Mouse (Mus musculus) lung, postnatal 0 days (tissue): ENCODE data around the gene Susd6. TPM values are rescaled to one million over a fixed set of nuclear protein-coding genes. Genes with fewer than 3 reads are reported as not detected.
"Not testable (repeated sequence)": the region's sequence is repeated elsewhere in the genome, so short reads cannot be mapped to it uniquely, and the experiment has no call there.

Experiments
- ATAC-seq: fragments of 200-750 bp; cut with Nextera tagmentation; 2 replicates; pipeline ENCODE4 v1.8.0; 2017; ENCODE audit warnings: moderate library complexity
- DNase-seq: peaks from one replicate; pipeline ENCODE4 v3.0.0-alpha.2; 2016; ENCODE audit warnings: low spot score
- H3K27ac ChIP-seq: fragments of 300-500 bp; sonication (generic); 2 replicates; pipeline ENCODE4 v1.5.1; 2014; ENCODE audit warnings: antibody characterized with exemption, mild to moderate bottlenecking, low read length, mixed read lengths
- H3K27me3 ChIP-seq: fragments of 300-500 bp; sonication (generic); replicated peaks from 2 replicates; pipeline ENCODE4 v1.6.1; 2014; ENCODE audit warnings: low read length, mixed read lengths; ENCODE audit not compliant: insufficient read depth
- H3K36me3 ChIP-seq: fragments of 300-500 bp; sonication (generic); 2 replicates; pipeline ENCODE4 v1.6.1; 2014; ENCODE audit warnings: low read length, mixed read lengths; ENCODE audit not compliant: insufficient read depth
- H3K4me1 ChIP-seq: fragments of 300-500 bp; sonication (generic); 2 replicates; pipeline ENCODE4 v1.6.1; 2014; ENCODE audit warnings: antibody characterized with exemption, low read depth, low read length, mixed read lengths; ENCODE audit not compliant: insufficient read depth
- H3K4me2 ChIP-seq: fragments of 300-500 bp; sonication (generic); replicated peaks from 2 replicates; pipeline ENCODE4 v1.6.1; 2014; ENCODE audit warnings: low read depth, mild to moderate bottlenecking, low read length, moderate library complexity, mixed read lengths
- H3K4me3 ChIP-seq: fragments of 300-500 bp; sonication (generic); 2 replicates; pipeline ENCODE4 v1.5.1; 2014; ENCODE audit warnings: low read depth, low read length
- H3K9ac ChIP-seq: fragments of 300-500 bp; sonication (generic); replicated peaks from 2 replicates; pipeline ENCODE4 v1.6.1; 2014; ENCODE audit warnings: low read depth, mild to moderate bottlenecking
- H3K9me3 ChIP-seq: fragments of 300-500 bp; sonication (generic); 2 replicates; pipeline ENCODE4 v1.6.1; 2016; ENCODE audit warnings: low read length, mixed read lengths
- CTCF ChIP-seq: IDR thresholded peaks from 2 replicates; pipeline ENCODE4 v1.5.1; 2016; ENCODE audit warnings: antibody characterized with exemption, mild to moderate bottlenecking
- EP300 ChIP-seq: IDR thresholded peaks from 2 replicates; pipeline ENCODE4 v1.6.1; 2016; ENCODE audit warnings: antibody characterized with exemption, mild to moderate bottlenecking, control low read depth
- WGBS: fragments of 180-500 bp; shearing (Covaris S2); extraction: QIAGEN DNeasy Blood & Tissue Kit; methylation state at CpG from one replicate; pipeline ENCODE4 v1.1.7; 2014; 5-methylcytosine and 5-hydroxymethylcytosine counted together
- polyA plus RNA-seq: library from polyadenylated mRNA; unstranded; fragments of >200 nt; fragmentation: Nextera tagmentation; extraction: Ambion mirVana; gene quantifications from 2 replicates; pipeline ENCODE4 v1.2.1, GENCODE M21; 2015

Gene Susd6
- polyA plus RNA-seq, 1 experiment from 2014 or later = 26.5 TPM

GRCm38 (mm10) chr12:80782892-80783291 is 7.4 kb upstream of the Susd6 start:
- Histone ChIP-seq H3K27me3 (no peaks in the 10 kb centered on the region), H3K36me3 (no peaks in the 10 kb centered on the region), H3K9me3 (no peaks in the 10 kb centered on the region), H3K9ac (no peak overlapping the region), H3K4me3 (no peak overlapping the region), H3K4me1 (no peaks in the 10 kb centered on the region), H3K4me2 (no peak overlapping the region), H3K27ac (no peak overlapping the region)
- ATAC-seq (no peak), DNase-seq (peak; percentile 54)
- WGBS = 31% methylated on average over 3 of the region's 3 CpGs
- TF ChIP-seq EP300 (no peak), CTCF (peak; percentile 60)

GRCm38 (mm10) chr12:80783889-80784288 is 6.4 kb upstream of the Susd6 start:
- H3K9me3 ChIP-seq = no peaks in the 10 kb centered on the region
- H3K9ac ChIP-seq = no peak overlapping the region
- no peak overlapping the region for H3K4me2 ChIP-seq
- ATAC-seq = no peak
- WGBS = 47% methylated on average over 1 of the region's 1 CpGs
- no peak overlapping the region for H3K27ac ChIP-seq
- H3K36me3 ChIP-seq = no peaks in the 10 kb centered on the region
- no peak overlapping the region for H3K4me3 ChIP-seq
- H3K27me3 ChIP-seq = no peaks in the 10 kb centered on the region
- no peaks in the 10 kb centered on the region for H3K4me1 ChIP-seq
- DNase-seq = no peak
- TF ChIP-seq CTCF = no peak
- no peak for TF ChIP-seq EP300

- no peak overlapping the region for H3K4me3 ChIP-seq
- DNase-seq (no peak), ATAC-seq (no peak)
- no peak overlapping the region for H3K4me2 ChIP-seq
- H3K9ac ChIP-seq = no peak overlapping the region
- H3K27me3 ChIP-seq = no peaks in the 10 kb centered on the region
- H3K36me3 ChIP-seq = no peaks in the 10 kb centered on the region
- TF ChIP-seq EP300 (no peak), CTCF (no peak)
- H3K9me3 ChIP-seq = no peaks in the 10 kb centered on the region
- H3K4me1 ChIP-seq = peaks cover 5% of the 10 kb centered on the region; the same call in 1 of the 2 replicates
- H3K27ac ChIP-seq = no peak overlapping the region
- 81% methylated on average over 5 of the region's 5 CpGs for WGBS
Observed at GRCm38 (mm10) chr12:80785005-80785404, 5.3 kb upstream of the Susd6 start.

GRCm38 (mm10) chr12:80785597-80785996 is 4.7 kb upstream of the Susd6 start:
- H3K9ac ChIP-seq = no peak overlapping the region
- no peaks in the 10 kb centered on the region for H3K36me3 ChIP-seq
- H3K4me2 ChIP-seq = no peak overlapping the region
- no peak overlapping the region for H3K27ac ChIP-seq
- H3K9me3 ChIP-seq = no peaks in the 10 kb centered on the region
- 80% methylated on average over 4 of the region's 4 CpGs for WGBS
- DNase-seq (no peak), ATAC-seq (no peak)
- TF ChIP-seq EP300 = no peak
- TF ChIP-seq CTCF = no peak
- no peaks in the 10 kb centered on the region for H3K27me3 ChIP-seq
- peaks cover 5% of the 10 kb centered on the region; the same call in 1 of the 2 replicates for H3K4me1 ChIP-seq
- no peak overlapping the region for H3K4me3 ChIP-seq

- no peak for DNase-seq
- no peak for TF ChIP-seq CTCF
- no peak for TF ChIP-seq EP300
- H3K27me3 ChIP-seq = no peaks in the 10 kb centered on the region
- ATAC-seq = no peak
- peaks cover 5% of the 10 kb centered on the region; the same call in 1 of the 2 replicates for H3K4me1 ChIP-seq
- no peak overlapping the region for H3K4me3 ChIP-seq
- no peak overlapping the region for H3K27ac ChIP-seq
- no peak overlapping the region for H3K9ac ChIP-seq
- H3K9me3 ChIP-seq = no peaks in the 10 kb centered on the region
- H3K4me2 ChIP-seq = no peak overlapping the region
- 56% methylated on average over 1 of the region's 1 CpGs for WGBS
- H3K36me3 ChIP-seq = no peaks in the 10 kb centered on the region
Observed at GRCm38 (mm10) chr12:80786591-80786990, 3.7 kb upstream of the Susd6 start.

GRCm38 (mm10) chr12:80787604-80788003 is 2.7 kb upstream of the Susd6 start:
- Histone ChIP-seq H3K9me3 (no peaks in the 10 kb centered on the region), H3K9ac (no peak overlapping the region), H3K27ac (no peak overlapping the region), H3K4me3 (no peak overlapping the region), H3K4me2 (no peak overlapping the region), H3K4me1 (peaks cover 8% of the 10 kb centered on the region; the same call in 1 of the 2 replicates), H3K27me3 (no peaks in the 10 kb centered on the region), H3K36me3 (no peaks in the 10 kb centered on the region)
- TF ChIP-seq EP300 (no peak), CTCF (no peak)
- 40% methylated on average over 11 of the region's 11 CpGs for WGBS
- DNase-seq (no peak), ATAC-seq (no peak)

GRCm38 (mm10) chr12:80788188-80788587 is 2.1 kb upstream of the Susd6 start:
- Histone ChIP-seq H3K9me3 (no peaks in the 10 kb centered on the region), H3K4me2 (no peak overlapping the region), H3K36me3 (no peaks in the 10 kb centered on the region), H3K4me1 (peaks cover 11% of the 10 kb centered on the region; the same call in 1 of the 2 replicates), H3K9ac (no peak overlapping the region), H3K27ac (no peak overlapping the region), H3K27me3 (no peaks in the 10 kb centered on the region), H3K4me3 (no peak overlapping the region)
- WGBS = 81% methylated on average over 3 of the region's 3 CpGs
- TF ChIP-seq EP300 = no peak
- no peak for TF ChIP-seq CTCF
- no peak for ATAC-seq
- no peak for DNase-seq

GRCm38 (mm10) chr12:80789276-80789675 is 1.0 kb upstream of the Susd6 start:
- not testable (repeated sequence) for H3K4me3 ChIP-seq, H3K27ac ChIP-seq, ATAC-seq, H3K36me3 ChIP-seq, H3K27me3 ChIP-seq, H3K9ac ChIP-seq, H3K4me2 ChIP-seq, H3K9me3 ChIP-seq, DNase-seq
- 81% methylated on average over 4 of the region's 4 CpGs for WGBS
- peaks cover 14% of the 10 kb centered on the region; the same call in 1 of the 2 replicates for H3K4me1 ChIP-seq
